Mouse (Mus musculus) CD8-positive naive resting alpha-beta T cell, adult 2 months (primary cell): ENCODE results near the gene Atad2b.
"Not testable (repeated sequence)": the region's sequence is repeated elsewhere in the genome, so short reads cannot be mapped to it uniquely, and the experiment has no call there.

Experiments
- DNase-seq, 2 experiments: peaks; one replicate each; pipeline ENCODE4 v3.0.0; 2022; ENCODE audit warnings: low read depth in 2 of 2, low spot score in 2 of 2

The Atad2b gene

GRCm38 (mm10) chr12:4910496-4910895 lies 6.7 kb upstream of the Atad2b start:
- not testable (repeated sequence) for DNase-seq

- no peak for DNase-seq
Observed at GRCm38 (mm10) chr12:4911716-4912115, 5.4 kb upstream of the Atad2b start.

DNA sequence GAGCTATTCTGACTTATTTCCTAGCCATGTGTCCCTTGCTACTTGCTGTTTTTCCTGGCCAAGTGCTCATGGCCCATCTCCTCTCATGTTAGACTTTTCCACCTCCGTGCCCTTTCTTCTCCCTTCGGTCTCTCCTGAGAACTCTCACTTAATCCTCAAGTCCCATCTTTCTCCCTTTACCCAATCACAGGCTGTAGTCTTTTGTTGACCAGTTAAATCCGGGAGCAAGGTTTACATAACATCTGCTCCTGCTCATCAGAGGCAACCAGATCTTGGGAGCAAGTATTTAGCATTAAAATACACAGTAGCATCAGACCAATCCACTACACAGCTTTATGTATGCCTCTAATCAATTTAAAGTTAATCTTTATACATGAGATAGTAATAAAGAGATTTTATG lies 2.7 kb upstream of the Atad2b start:
- DNase-seq: no peak

DNA sequence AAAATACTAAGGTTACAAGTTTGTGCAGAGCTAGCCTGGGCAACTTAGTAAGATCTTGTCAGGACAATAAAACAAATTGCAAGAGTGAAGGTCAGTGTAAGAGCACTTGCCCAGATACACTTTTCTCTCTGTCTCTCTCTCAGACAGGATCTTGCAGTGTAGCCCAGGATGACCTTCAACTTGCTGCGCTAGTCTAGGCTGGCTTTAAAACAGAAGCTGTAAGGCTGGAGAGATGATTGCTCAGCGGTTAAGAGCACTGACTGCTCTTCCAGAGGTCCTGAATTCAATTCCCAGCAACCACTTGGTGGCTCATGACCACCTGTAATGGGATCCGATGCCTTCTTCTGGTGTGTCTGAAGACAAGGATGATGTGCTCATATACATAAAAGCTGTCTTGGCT lies 2.2 kb upstream of the Atad2b start:
- no peak for DNase-seq

DNA sequence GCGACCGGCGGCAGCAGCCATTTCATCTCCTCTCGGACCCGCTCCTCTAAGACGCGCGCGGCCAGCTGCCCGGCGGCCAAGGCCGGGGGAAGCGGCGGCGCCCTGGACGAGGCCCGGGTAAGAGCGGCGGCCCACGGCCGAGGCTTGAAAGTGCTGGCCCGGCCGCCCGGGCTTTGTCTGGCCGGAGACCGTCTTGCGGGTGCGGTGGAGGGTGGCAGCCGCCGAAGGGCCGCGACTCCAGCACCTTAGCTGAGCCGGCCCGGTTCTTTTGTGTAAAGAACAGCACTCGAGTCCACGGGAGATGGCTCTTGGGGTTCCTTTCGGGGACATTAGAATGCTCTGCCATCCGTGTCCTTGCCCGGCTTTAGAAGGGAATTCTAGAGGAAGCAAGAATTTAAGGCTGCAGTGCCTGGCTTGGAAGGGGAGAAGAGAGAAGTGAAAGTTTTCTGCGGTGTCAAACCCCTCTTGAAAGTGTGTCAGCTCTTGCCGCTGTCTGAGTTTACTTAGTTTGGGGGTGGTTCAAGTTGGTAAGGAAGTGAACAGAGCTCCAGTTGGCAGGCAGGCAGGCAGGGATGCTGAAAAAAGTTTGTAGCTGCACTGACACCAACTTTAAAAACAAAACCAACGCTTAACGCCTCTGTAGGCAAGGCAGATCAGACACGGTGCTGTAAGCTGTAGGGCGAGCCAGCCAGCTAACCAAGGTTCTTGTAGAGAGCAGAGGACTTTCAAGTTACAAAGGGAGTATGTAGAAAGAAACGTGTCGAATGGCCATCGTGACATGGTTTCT lies 845 bp downstream of the Atad2b start:
- DNase-seq: peak; percentile 63

- DNase-seq: no peak
Observed at GRCm38 (mm10) chr12:4928197-4928596, 11.0 kb downstream of the Atad2b start.

DNA sequence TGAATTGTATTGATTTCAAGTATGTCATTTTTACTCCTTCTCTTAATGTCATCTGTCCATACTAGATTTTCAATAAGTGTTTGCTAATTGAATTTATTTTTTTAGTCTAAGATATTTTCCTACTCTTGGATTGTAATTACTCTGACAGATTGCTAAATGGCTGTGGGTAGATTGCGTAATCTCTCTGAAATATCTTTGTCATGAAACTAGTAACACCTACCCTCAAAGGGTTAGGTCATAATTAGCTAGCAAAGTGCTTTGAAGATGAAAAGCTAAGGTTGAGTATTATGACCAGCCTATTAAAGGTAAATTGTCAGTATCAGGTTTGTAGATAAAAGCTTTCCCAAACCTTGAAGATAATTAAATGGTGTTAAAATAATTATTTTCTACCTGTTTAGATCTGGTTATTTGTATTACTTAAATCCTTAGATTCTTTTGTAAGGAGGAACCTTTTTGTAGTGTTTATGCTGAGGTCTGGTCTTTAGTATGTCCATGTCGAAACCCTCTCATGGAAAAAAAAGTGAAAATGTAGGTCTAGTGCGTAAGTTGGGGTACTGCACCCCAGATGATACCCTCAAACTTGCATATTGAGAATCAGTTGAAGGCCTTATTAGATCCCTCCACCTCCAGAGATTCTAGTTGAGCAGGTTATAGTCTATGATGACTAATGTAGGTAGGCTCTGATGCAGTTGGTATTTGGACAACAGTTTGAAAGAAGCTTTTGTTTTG lies 13.8 kb downstream of the Atad2b start:
- no peak for DNase-seq

- DNase-seq: no peak
Observed at GRCm38 (mm10) chr12:4952272-4952671, 35.1 kb downstream of the Atad2b start.

GRCm38 (mm10) chr12:4953156-4953555 lies 36.0 kb downstream of the Atad2b start:
- DNase-seq: no peak

GRCm38 (mm10) chr12:4972939-4973338 lies 55.8 kb downstream of the Atad2b start:
- peak; percentile 61 to 74 for DNase-seq

DNA sequence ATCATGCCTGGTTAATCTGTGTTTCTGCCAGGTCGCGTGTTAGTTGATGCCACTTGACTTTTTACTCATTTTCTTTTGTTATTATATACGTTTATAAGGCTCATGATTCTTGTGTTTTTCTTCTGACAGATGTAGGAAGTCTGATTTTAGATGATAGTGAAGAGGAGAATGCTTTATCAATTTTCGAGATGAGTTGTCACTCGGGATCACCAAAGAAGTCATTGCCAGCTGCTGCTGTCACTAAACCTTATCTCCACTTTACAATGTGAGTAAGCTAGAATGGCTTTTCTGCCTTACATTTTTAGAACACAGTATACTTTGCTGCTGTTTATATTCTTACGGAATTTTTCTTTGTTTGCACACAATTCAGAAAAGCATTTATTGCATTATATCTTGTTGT lies 61.2 kb downstream of the Atad2b start:
- DNase-seq: no peak

GRCm38 (mm10) chr12:4996981-4997380 lies 79.8 kb downstream of the Atad2b start:
- no peak for DNase-seq

- no peak for DNase-seq
Observed at GRCm38 (mm10) chr12:5005338-5005737, 88.2 kb downstream of the Atad2b start.

DNA sequence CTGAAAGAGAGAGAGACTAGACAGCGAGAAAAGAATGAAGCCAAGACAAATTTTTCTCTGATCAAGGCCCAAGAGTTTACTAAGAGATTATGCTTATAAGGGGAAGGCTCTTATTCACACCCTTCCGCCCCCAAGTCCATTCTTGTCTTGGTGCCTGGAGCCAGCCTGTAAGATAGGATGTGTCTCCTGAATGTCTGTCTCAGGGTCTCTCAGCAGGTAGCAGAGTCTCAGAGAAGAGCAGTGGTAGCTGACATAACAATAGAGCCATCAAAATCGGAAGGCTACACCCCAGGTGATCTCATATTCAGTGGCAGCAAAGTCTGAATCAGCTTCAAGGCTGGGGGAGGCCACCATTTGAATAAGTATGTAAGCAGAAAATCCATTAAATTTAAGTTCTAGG lies 88.6 kb downstream of the Atad2b start:
- not testable (repeated sequence) for DNase-seq

DNA sequence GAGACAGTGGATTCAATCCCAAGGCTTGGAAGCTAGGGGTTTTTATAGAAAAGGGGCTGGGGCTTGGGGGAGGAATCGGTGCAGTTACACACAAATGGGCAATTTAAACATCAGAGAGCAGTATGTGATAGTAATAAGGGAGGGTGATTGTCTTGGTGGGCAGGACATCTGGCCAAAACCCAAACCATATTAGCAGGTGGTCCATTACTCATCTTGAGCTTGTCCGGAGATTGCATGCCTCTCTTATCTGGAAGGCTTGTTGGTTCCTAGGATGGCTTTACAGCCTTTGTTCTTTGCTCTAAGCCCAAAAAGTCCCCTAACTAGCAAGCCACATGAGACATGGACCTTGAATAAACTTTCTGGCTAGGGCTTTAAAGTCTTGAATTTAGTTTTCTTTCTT lies 91.5 kb downstream of the Atad2b start:
- DNase-seq: not testable (repeated sequence)

DNA sequence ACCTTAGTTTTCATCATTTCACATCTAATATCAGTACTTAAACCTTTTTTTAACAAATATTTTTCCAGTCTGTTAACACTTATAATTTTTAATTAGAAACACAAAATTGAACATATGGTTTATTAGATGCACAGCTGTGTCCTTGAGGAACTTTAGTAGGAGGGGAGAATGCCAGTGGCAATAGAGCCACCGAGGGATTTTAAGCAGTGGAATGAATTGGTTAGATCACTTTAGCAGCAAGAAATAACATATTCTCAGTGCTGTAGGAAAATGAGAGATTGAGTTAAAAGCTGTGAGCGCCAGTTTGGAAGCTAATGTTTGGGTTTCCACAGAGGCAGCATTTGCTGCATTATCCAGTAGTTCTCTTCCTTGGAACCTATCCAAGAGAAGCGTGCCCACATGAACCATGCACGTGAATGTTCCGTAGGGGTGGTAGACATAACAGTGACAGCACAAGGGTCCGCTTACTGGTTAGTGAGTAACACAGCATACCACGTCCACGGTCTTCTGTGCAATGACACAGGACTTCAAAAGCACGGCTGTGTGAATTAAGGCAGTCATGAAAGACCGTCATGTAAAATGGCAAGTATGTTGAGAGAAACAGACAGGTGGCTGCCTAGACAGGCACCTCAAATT lies 108.2 kb downstream of the Atad2b start:
- DNase-seq: no peak

- no peak for DNase-seq
Observed at GRCm38 (mm10) chr12:5029035-5029434, 111.9 kb downstream of the Atad2b start.

- no peak for DNase-seq
Observed at GRCm38 (mm10) chr12:5038008-5038407, 120.9 kb downstream of the Atad2b start.

DNA sequence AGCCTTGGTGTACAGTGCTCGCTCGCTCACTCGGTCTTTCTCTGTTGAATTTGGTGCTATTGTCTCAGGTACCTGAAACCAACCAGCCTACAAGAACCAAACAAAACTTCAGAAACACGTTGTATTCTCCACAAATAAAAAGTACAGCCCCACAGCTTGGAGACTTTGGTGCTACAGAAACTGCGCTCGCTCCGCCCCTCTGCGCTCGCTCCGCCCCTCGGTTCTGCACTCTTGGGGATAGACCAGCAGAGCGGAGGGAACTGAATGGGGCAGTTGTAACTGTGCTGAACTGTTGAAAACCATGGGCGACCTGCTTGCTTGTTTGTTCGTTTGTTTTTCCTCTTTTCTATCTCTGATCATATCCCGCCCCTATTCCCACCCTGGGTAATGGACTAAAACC lies 127.0 kb downstream of the Atad2b start:
- DNase-seq: no peak

- no peak for DNase-seq
Observed at GRCm38 (mm10) chr12:5048104-5048503, 131.0 kb downstream of the Atad2b start.

GRCm38 (mm10) chr12:5067590-5067989 lies 150.4 kb downstream of the Atad2b start:
- DNase-seq: no peak

GRCm38 (mm10) chr12:5070131-5070530 lies 153.0 kb downstream of the Atad2b start:
- DNase-seq: no peak
